Mouse (Mus musculus) ES-E14 (cell line): ENCODE measurements around the gene Abcc3. TPM values are rescaled to one million over a fixed set of nuclear protein-coding genes. Genes with fewer than 3 reads are reported as not detected.
A peak's percentile ranks its signal among the peaks of the same experiment; 100 is the strongest.

Source experiments
- DNase-seq: peaks from one replicate; pipeline ENCODE4 v3.0.0-alpha.2; 2013; ENCODE audit warnings: low read depth, low spot score
- H3K27ac ChIP-seq: 2 replicates; pipeline ENCODE4 v1.5.1; 2012; ENCODE audit warnings: low read depth, mild to moderate bottlenecking, low read length, moderate library complexity, mixed read lengths; ENCODE audit not compliant: poor library complexity, insufficient read depth, severe bottlenecking
- H3K36me3 ChIP-seq: 2 replicates; pipeline ENCODE4 v1.6.1; 2012; ENCODE audit warnings: mild to moderate bottlenecking, low read length, moderate library complexity, mixed read lengths; ENCODE audit not compliant: control insufficient read depth, poor library complexity, insufficient read depth, severe bottlenecking
- H3K4me1 ChIP-seq, 2 experiments: fragments of 150-350 bp in 1 of 2; sonication (generic) in 1 of 2; 2 replicates each; pipeline ENCODE4 v1.6.1; 2012; ENCODE audit warnings: low read length in 2 of 2, mild to moderate bottlenecking in 1 of 2, mixed read lengths in 1 of 2; ENCODE audit not compliant: control insufficient read depth in 2 of 2, insufficient read depth in 2 of 2, poor library complexity in 1 of 2
- H3K4me3 ChIP-seq, 2 experiments: fragments of 150-350 bp in 1 of 2; sonication (generic) in 1 of 2; 2 replicates each; pipeline ENCODE4 v1.5.1; 2012; ENCODE audit warnings: low read length in 2 of 2, low read depth in 1 of 2, mild to moderate bottlenecking in 1 of 2, mixed read lengths in 1 of 2; ENCODE audit not compliant: insufficient read depth in 1 of 2, poor library complexity in 1 of 2, severe bottlenecking in 1 of 2
- H3K9ac ChIP-seq: 2 replicates; pipeline ENCODE4 v1.6.1; 2012; ENCODE audit warnings: low read depth, mild to moderate bottlenecking, low read length, mixed read lengths; ENCODE audit not compliant: poor library complexity, insufficient read depth, severe bottlenecking
- H3K9me3 ChIP-seq: fragments of 150-350 bp; sonication (generic); 2 replicates; pipeline ENCODE4 v1.6.1; 2012; ENCODE audit warnings: low read depth, mild to moderate bottlenecking, low read length; ENCODE audit not compliant: control insufficient read depth, insufficient read depth
- CHD2 ChIP-seq: IDR thresholded peaks from 2 replicates; pipeline ENCODE4 v1.6.1; 2014; ENCODE audit warnings: mild to moderate bottlenecking, low read depth, low read length, inconsistent platforms
- HCFC1 ChIP-seq: IDR thresholded peaks from 2 replicates; pipeline ENCODE4 v1.6.1; 2012; ENCODE audit warnings: low read length, inconsistent platforms, borderline replicate concordance; ENCODE audit not compliant: insufficient read depth
- MAFK ChIP-seq: IDR thresholded peaks from 2 replicates; pipeline ENCODE4 v1.6.1; 2014; ENCODE audit warnings: mild to moderate bottlenecking, low read depth, low read length, inconsistent platforms; ENCODE audit not compliant: insufficient read depth
- ZC3H11A ChIP-seq: IDR thresholded peaks from 2 replicates; pipeline ENCODE4 v1.6.1; 2012; ENCODE audit warnings: low read depth, mild to moderate bottlenecking, inconsistent platforms, low read length, borderline replicate concordance
- ZNF384 ChIP-seq: IDR thresholded peaks from 2 replicates; pipeline ENCODE4 v1.6.1; 2012; ENCODE audit warnings: low read depth, low read length, inconsistent platforms
- in situ Hi-C, 2 experiments: fragments of 600-800 bp; cut with MboI; formaldehyde crosslinking; loops; one replicate each; pipeline ENCODE4 v1.15.1; 2025; ENCODE audit warnings: low sequenced_read_pairs in 2 of 2, inconsistent platforms in 1 of 2; ENCODE audit not compliant: unreplicated experiment in 2 of 2
- total RNA-seq: library from RNA; depleted of rRNA; stranded (reverse); fragments of 300-350 nt; gene quantifications from 2 replicates; pipeline ENCODE4 v1.2.3, GENCODE M21; 2012

The Abcc3 gene
- total RNA-seq, 1 experiment, result 1.5 TPM

DNA sequence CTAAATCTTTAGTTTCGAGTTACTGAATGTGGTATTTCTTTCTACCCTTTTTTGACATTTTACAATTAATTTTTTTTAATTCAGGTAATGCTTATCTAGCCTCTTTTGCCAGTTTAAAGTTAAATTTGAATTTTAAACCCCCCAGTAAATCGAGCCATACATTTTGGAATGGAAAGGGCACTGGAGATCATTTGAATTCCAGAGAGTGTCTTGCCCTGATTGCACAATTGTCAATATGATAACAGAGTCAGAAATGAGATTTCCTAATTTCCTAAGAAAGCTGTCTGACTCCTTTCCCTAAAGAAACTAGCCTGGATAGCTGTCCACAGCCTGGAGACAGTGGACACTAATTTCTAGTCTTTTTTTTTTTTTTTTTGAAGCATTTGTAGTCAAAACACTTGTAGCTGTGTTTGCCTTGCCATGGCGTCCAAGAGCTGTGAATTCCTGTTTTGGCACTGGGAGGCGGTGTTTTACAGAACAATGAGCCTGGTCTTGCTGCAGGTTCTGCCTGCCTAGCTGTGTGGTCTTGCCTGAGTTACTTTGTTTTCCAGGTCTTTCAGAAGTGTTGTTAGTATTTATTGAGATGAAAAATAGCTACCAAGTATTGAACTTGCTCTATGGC is 63.4 kb downstream of the Abcc3 start:
- no peak for DNase-seq
- H3K4me1 ChIP-seq, result no peaks in the 10 kb centered on the region
- no peak overlapping the region for H3K4me3 ChIP-seq
- no peaks in the 10 kb centered on the region for H3K9me3 ChIP-seq
- no peak overlapping the region for H3K9ac ChIP-seq
- in situ Hi-C loops, result no loop called here
- TF ChIP-seq CHD2 (no peak), ZNF384 (peak; percentile 78)
- no peak overlapping the region for H3K27ac ChIP-seq
- peaks cover 2% of the 10 kb centered on the region for H3K36me3 ChIP-seq

DNA sequence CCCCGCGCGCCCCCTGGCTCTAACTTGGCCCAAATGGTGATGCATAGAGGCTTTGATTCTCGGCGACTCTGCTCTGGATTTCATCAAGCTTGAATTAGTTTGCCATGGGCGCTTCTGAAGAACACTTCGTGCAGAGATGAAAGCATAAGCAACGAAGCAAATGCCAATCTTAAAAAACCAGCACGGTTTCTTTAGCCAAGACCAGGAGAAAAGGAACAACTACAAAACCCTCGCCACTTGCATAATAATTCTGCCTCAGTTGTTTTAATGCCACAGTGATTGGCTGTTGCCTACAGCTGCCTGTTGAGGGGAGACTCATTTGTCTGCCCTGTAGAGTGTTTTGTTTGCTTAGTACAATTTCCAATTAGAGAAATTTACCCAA is 64.2 kb downstream of the Abcc3 start:
- Histone ChIP-seq H3K4me3 (peak overlapping the region; percentile 75 to 82), H3K9me3 (no peaks in the 10 kb centered on the region), H3K9ac (no peak overlapping the region; the same call in 1 of the 2 replicates), H3K27ac (peak overlapping the region; percentile 49; the same call in 1 of the 2 replicates), H3K4me1 (no peaks in the 10 kb centered on the region), H3K36me3 (no peaks in the 10 kb centered on the region)
- no peak for DNase-seq
- in situ Hi-C loops, result no loop called here
- TF ChIP-seq HCFC1 (no peak), MAFK (no peak), ZC3H11A (no peak), ZNF384 (no peak), CHD2 (no peak)

DNA sequence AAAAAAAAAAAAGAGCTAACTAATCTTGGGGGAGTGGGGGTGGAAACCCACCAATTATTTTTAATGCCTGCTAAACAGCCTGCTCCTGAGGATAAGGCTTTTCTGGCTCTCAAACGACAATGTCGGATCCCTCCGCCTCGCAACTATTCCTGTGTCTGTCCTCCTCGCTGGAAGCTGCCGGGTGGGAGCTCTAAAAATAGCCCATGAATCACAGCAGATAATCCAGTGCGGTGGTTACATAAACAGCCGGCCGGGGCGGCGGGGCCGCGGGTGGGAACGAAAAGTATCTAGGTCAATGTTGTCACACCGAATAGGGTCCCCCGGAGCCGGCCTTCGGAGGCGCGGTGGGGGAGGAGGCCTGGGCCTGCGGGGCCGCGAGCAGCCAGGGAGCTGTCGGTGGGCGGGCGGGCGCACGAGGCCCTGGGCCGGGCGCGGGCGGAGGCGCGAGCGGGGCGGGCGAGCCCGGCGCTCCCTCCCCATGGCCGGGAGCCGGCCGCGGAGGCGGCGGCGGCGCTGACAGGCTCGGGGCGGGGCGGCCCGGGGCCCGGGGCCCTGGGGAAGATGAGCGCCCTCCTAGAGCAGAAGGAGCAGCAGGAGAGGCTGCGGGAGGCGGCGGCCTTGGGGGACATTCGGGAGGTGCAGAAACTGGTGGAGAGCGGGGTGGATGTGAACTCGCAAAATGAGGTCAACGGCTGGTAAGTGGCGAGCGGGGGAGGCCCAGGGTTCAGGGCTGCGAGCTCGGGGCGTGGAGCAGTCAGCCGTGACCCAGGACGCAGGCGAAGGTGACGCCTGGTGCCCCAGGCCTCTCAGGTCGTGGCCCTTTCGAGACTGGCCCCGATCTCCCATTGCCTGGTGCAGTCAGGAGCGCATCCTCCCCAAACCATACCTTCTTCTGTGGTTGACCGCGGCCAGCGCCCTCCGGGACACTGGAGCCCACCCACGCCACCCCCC is 64.8 kb downstream of the Abcc3 start, which contains the start of gene Ankrd40:
Gene Ankrd40 (plus strand): TSS at position 309 of the 951 bp plus-strand sequence.
- peak; percentile 86 for TF ChIP-seq HCFC1
- no peak for TF ChIP-seq CHD2
- peak; percentile 82; the same call in 1 of the 2 replicates for TF ChIP-seq ZNF384
- TF ChIP-seq ZC3H11A, result no peak
- TF ChIP-seq MAFK, result no peak
- Histone ChIP-seq H3K36me3 (no peaks in the 10 kb centered on the region), H3K9me3 (no peaks in the 10 kb centered on the region), H3K27ac (peak within 1 kb of the TSS; percentile 49; the same call in 1 of the 2 replicates), H3K9ac (peak within 1 kb of the TSS; percentile 92), H3K4me3 (peak within 1 kb of the TSS; percentile 75 to 82), H3K4me1 (0 out of 4 replicates have a peak, but pooled peaks cover 0 to under 1% of the 10 kb centered on the region in 2 experiments)
- in situ Hi-C loops, result no loop called here
- DNase-seq, result peak; percentile 79

DNA sequence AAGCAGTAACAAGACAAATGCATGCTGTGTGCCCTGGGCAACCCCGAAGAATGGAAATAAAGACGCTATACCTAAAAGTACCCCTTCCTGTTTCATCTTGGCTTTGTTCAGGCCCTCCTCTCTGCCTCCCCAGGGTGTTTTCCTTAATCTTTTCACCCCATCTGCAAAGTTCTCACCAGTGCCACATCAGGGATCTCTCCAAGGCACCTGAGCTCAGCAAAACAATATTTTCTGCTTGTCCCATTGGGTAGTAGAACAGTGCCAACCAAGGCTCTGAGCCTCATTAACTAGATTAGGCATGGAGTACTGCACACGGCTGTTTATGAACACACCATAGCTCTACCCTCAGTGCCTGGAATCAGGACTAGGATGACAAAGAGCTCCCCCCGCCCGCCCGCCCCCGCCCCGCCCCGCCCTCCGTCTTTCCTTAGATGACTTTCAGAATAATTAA is 65.8 kb downstream of the Abcc3 start:
- Histone ChIP-seq H3K9me3 (no peaks in the 10 kb centered on the region), H3K36me3 (no peaks in the 10 kb centered on the region), H3K27ac (no peak overlapping the region), H3K4me1 (0 out of 4 replicates have a peak, but pooled peaks cover 0 to 4% of the 10 kb centered on the region in 2 experiments), H3K9ac (no peak overlapping the region), H3K4me3 (peak overlapping the region in 1 of 2 experiments; percentile 75; a peak in 2 of 4 replicates)
- no peak for DNase-seq
- TF ChIP-seq MAFK (no peak), ZNF384 (no peak), ZC3H11A (no peak), HCFC1 (no peak), CHD2 (no peak)
- in situ Hi-C loops, result no loop called here
